Mouse (Mus musculus) layer of hippocampus, postnatal 14 days (tissue): ENCODE results near the gene 6430550D23Rik. TPM values are rescaled to one million over a fixed set of nuclear protein-coding genes. Genes with fewer than 3 reads are reported as not detected.

Source experiments
- total RNA-seq, 2 experiments: library from RNA; stranded (reverse); gene quantifications; 2 replicates each; pipeline ENCODE4 v1.2.3; 2021

6430550D23Rik gene
- total RNA-seq, 2 experiments from 2014 or later = 0.93 to 1.5 TPM

Other genes with a start within 250 kb of the 6430550D23Rik start
- gene Mmp24, start 232.6 kb downstream of the 6430550D23Rik start, total RNA-seq = 10 to 100 TPM; 50.0 to 53.3 TPM
- gene BC029722, start 188.6 kb downstream of the 6430550D23Rik start, total RNA-seq = 10 to 100 TPM; 43.8 to 45.6 TPM
- gene Eif6, start 181.1 kb downstream of the 6430550D23Rik start, total RNA-seq = 10 to 100 TPM; 68.1 to 69.9 TPM
- not detected for gene Fam83c, start 173.1 kb downstream of the 6430550D23Rik start, total RNA-seq
- 10 to 100 TPM; 58.4 to 70.1 TPM for gene Uqcc1, start 77.7 kb downstream of the 6430550D23Rik start, total RNA-seq
- not detected for gene Gm15557, start 67.2 kb downstream of the 6430550D23Rik start, total RNA-seq
- gene Gdf5, start 62.6 kb downstream of the 6430550D23Rik start, total RNA-seq = under 1 TPM; 0.43 to 0.69 TPM
- 10 to 100 TPM; 18.0 to 19.3 TPM for gene Cep250, start 51.5 kb downstream of the 6430550D23Rik start, total RNA-seq
- gene Ergic3, start 68 bp upstream of the 6430550D23Rik start, total RNA-seq = 100 to 1,000 TPM; 186 to 201 TPM
- gene Fer1l4, start 45.0 kb upstream of the 6430550D23Rik start, total RNA-seq = not detected
- 1 to 10 TPM; 3.7 TPM for gene Spag4, start 57.2 kb upstream of the 6430550D23Rik start, total RNA-seq
- gene Cpne1, start 104.0 kb upstream of the 6430550D23Rik start, total RNA-seq = 10 to 100 TPM; 25.8 to 26.8 TPM
- gene Rbm12, start 104.0 kb upstream of the 6430550D23Rik start, total RNA-seq = 10 to 100 TPM; 29.8 to 30.5 TPM
- gene Gm28036, start 119.1 kb upstream of the 6430550D23Rik start, total RNA-seq = 10 to 100 TPM; 20.0 to 20.9 TPM
- gene Romo1, start 136.1 kb upstream of the 6430550D23Rik start, total RNA-seq = 100 to 1,000 TPM; 210 to 215 TPM
- 10 to 100 TPM; 42.0 to 44.1 TPM for gene Nfs1, start 136.2 kb upstream of the 6430550D23Rik start, total RNA-seq
- 100 to 1,000 TPM; 293 to 339 TPM for gene Rbm39, start 172.3 kb upstream of the 6430550D23Rik start, total RNA-seq
- 10 to 100 TPM; 76.5 to 77.4 TPM for gene Phf20, start 188.5 kb upstream of the 6430550D23Rik start, total RNA-seq